Mouse (Mus musculus) testis, adult 2 months (tissue): ENCODE measurements around the gene Zfp74. TPM values are rescaled to one million over a fixed set of nuclear protein-coding genes. Genes with fewer than 3 reads are reported as not detected.

Experiments
- H3K27ac ChIP-seq: fragments of 200-500 bp; 2 replicates; pipeline ENCODE4 v1.5.1; 2012; ENCODE audit warnings: low read depth, low read length; ENCODE audit not compliant: control insufficient read depth, insufficient read depth
- H3K27me3 ChIP-seq: fragments of 200-500 bp; 2 replicates; pipeline ENCODE4 v1.6.1; 2012; ENCODE audit warnings: mild to moderate bottlenecking, low read length, moderate library complexity; ENCODE audit not compliant: control insufficient read depth, insufficient read depth
- H3K36me3 ChIP-seq: fragments of 200-500 bp; 2 replicates; pipeline ENCODE4 v1.6.1; 2012; ENCODE audit warnings: mild to moderate bottlenecking, low read length; ENCODE audit not compliant: control insufficient read depth, insufficient read depth
- H3K4me1 ChIP-seq: fragments of 200-500 bp; 2 replicates; pipeline ENCODE4 v1.6.1; 2012; ENCODE audit warnings: low read length; ENCODE audit not compliant: control insufficient read depth, insufficient read depth
- H3K4me3 ChIP-seq: fragments of 200-500 bp; 2 replicates; pipeline ENCODE4 v1.5.1; 2012; ENCODE audit warnings: low read depth, mild to moderate bottlenecking, low read length, moderate library complexity, mixed read lengths; ENCODE audit not compliant: control insufficient read depth
- CTCF ChIP-seq: fragments of 200-500 bp; IDR thresholded peaks from 2 replicates; pipeline ENCODE4 v1.5.1; 2012; ENCODE audit warnings: low read depth, mild to moderate bottlenecking, inconsistent platforms, low read length, moderate library complexity; ENCODE audit not compliant: control insufficient read depth, insufficient read depth, insufficient replicate concordance
- POLR2A ChIP-seq: fragments of 200-500 bp; IDR thresholded peaks from 2 replicates; pipeline ENCODE4 v1.6.1; 2012; ENCODE audit warnings: low read depth, mild to moderate bottlenecking, inconsistent platforms, low read length, moderate library complexity; ENCODE audit not compliant: control insufficient read depth
- polyA plus RNA-seq: library from polyadenylated mRNA; depleted of rRNA; stranded (reverse); fragments of >200 nt; gene quantifications from 2 replicates; pipeline ENCODE4 v1.2.3, GENCODE M21; 2012; rRNA removed

Zfp74 gene
- polyA plus RNA-seq, 1 experiment = 0.93 TPM

DNA sequence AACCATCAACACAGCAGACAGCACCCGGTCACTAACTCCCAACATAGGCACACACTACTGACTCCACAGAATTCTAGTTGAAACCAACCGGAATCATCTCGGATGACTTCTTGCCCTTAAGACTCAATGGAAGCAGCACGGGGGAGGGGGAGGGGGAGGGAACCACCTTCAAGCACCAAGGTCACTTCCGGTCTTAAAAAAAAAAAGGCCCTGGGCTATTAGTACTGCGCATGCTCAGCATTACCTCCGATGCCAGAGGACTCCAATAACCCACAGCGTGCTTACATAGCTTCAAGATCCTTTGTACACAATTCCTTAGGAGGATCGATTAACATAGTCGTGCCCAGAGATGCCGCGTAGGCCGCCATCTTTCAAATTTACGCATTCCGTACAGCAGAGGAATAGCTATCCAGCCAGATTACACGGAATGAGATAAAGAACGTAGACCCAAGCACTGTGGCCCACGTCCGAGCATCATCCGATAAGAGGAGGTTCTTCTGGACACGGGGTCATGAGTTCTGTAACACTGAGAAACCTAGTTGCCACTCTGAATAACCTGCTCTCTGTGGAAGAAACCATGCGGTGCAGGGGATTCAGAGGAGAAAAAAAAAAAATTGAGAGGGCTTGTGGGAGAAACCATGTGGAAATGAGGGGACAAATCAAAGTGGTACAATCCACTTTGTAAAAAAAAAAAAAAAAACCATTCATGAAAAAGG is 47.8 kb downstream of the Zfp74 start, which contains the start of gene Zfp27:
Gene Zfp27, minus strand, starts transcription at position 607 of the 716 bp plus-strand sequence.
- no peaks in the 10 kb centered on the region for H3K36me3 ChIP-seq
- peak within 1 kb of the TSS; percentile 95 for H3K4me3 ChIP-seq
- no peak for TF ChIP-seq POLR2A
- no peaks in the 10 kb centered on the region for H3K27me3 ChIP-seq
- H3K4me1 ChIP-seq = peaks cover 9% of the 10 kb centered on the region
- H3K27ac ChIP-seq = peak within 1 kb of the TSS; percentile 94

DNA sequence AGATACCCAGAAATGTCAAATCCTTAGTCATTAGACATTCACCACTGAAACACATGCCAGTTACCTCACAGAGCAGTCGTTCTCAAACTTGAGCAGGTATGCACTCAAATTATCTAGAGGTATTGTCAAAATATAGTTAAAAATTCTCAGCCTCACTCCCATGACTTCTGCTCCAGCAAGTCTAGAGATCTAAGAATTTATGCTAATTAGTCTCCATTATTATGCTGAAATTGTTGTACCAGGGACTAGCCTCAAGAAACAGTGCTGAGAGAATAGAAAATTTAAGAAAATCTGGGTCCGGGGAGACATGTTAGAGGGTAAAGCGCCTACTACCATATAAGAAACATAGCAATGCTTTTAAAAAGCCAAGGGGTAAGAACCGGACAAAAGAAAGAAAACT is 49.8 kb downstream of the Zfp74 start:
- no peak for TF ChIP-seq CTCF
- H3K36me3 ChIP-seq = no peaks in the 10 kb centered on the region
- peaks cover 9% of the 10 kb centered on the region for H3K4me1 ChIP-seq
- H3K27me3 ChIP-seq = no peaks in the 10 kb centered on the region
- no peak overlapping the region for H3K4me3 ChIP-seq
- no peak overlapping the region for H3K27ac ChIP-seq

DNA sequence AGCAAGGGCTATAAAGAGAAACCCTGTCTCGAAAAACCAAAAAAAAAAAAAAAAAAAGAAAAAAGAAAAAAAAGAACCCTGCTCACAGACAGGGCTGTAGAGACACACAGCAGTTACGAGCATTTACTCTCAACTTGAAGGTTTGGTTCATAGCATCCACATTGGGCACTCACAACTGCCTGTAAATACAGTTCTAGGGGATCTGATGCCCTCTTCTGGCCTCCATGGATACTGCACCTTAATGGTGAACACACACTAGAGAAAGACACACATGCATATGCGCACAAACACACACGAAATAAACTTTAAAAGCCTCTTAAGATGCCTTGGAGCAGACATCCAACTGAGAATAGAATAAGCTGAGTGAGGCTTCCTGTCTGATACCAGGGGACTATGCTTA is 55.5 kb downstream of the Zfp74 start:
- Histone ChIP-seq H3K4me1 (no peaks in the 10 kb centered on the region; the same call in 1 of the 2 replicates), H3K4me3 (no peak overlapping the region), H3K27ac (no peak overlapping the region), H3K36me3 (peaks cover 1% of the 10 kb centered on the region), H3K27me3 (no peaks in the 10 kb centered on the region)
- TF ChIP-seq POLR2A = no peak

DNA sequence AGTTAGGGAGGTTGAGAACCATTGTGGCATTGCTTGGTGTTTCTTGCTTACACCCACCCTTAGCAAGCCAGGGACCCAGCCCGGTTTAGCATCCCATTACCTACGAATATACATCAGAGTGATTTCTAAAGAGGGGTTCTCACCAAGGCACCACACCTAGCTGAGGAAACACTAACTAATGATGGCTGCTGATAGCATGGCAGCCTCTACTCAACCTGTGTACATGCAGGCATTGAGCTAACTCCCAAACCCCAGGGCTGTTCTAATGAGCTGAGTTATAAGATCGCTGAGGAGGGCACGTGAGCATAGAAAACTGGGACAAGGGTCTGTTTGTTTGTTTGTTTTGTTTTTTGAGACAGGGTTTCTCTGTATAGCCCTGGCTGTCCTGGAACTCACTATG is 61.1 kb downstream of the Zfp74 start:
- H3K27me3 ChIP-seq = no peaks in the 10 kb centered on the region

DNA sequence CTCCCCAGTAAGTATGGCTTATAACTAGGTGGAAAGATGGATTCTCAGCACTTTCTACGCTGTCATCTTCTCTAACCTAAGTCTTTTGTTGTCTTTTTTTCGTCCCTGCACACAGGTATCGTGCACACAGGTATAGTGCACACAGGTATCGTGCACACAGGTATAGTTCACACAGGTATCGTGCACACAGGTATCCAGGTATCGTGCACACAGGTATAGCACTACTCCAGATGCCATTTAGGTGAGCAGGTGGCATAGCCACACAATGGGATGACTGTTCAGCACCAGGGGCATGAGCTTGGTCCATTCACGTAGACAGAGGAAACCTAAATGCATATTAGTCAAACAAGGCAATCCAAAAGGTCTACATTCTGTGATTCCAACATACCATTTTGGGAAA is 63.4 kb downstream of the Zfp74 start:
- H3K27me3 ChIP-seq = no peaks in the 10 kb centered on the region
- H3K4me3 ChIP-seq = no peak overlapping the region
- peaks cover 3% of the 10 kb centered on the region; the same call in 1 of the 2 replicates for H3K4me1 ChIP-seq
- H3K36me3 ChIP-seq = no peaks in the 10 kb centered on the region
- H3K27ac ChIP-seq = no peak overlapping the region
- TF ChIP-seq CTCF (no peak), POLR2A (no peak)

More for the DNA sequence above, 61.1 kb downstream of the Zfp74 start:
- Histone ChIP-seq H3K27ac (no peak overlapping the region), H3K4me1 (peaks cover 3% of the 10 kb centered on the region; the same call in 1 of the 2 replicates), H3K4me3 (no peak overlapping the region), H3K36me3 (peaks cover 1% of the 10 kb centered on the region)
- no peak for TF ChIP-seq POLR2A
- no peak for TF ChIP-seq CTCF

DNA sequence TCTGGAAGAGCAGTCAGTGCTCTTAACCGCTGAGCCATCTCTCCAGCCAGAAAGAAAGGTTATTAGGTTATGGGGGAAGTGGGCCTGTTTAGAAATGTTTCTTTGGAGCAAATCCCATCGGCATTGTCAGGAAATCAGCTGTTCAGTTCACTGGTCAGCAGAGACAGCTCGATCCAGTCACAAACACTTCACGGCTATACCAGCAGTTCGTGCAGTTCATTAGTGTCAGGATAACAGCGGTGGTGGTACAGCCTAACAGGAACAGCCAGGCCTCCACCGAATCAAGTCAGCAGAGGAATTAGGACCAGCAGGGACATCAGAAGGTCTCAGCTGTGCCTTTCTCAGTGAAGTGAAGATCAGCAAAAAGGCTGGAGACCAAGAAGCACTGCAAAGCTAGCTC is 73.0 kb downstream of the Zfp74 start:
- no peaks in the 10 kb centered on the region for H3K36me3 ChIP-seq
- H3K4me3 ChIP-seq = no peak overlapping the region
- H3K27ac ChIP-seq = no peak overlapping the region
- H3K4me1 ChIP-seq = 0 out of 2 replicates have a peak, but pooled peaks cover 2% of the 10 kb centered on the region
- TF ChIP-seq POLR2A (no peak), CTCF (no peak)
- no peaks in the 10 kb centered on the region for H3K27me3 ChIP-seq

Other genes with a start within 250 kb of the Zfp74 start
- 110 and 173 TPM in 2 replicates for gene Catsperg2, start 227.1 kb downstream of the Zfp74 start, polyA plus RNA-seq
- gene Zfp84, start 185.5 kb downstream of the Zfp74 start, polyA plus RNA-seq = 1.1 TPM in 2 replicates
- 0.20 and 0.28 TPM in 2 replicates for gene Zfp30, start 170.1 kb downstream of the Zfp74 start, polyA plus RNA-seq
- gene Zfp790, start 138.0 kb downstream of the Zfp74 start, polyA plus RNA-seq = 0.68 and 0.81 TPM in 2 replicates
- gene Zfp940, start 100.4 kb downstream of the Zfp74 start, polyA plus RNA-seq = 0.55 and 1.2 TPM in 2 replicates
- 1.0 and 1.1 TPM in 2 replicates for gene Zfp420, start 94.1 kb downstream of the Zfp74 start, polyA plus RNA-seq
- 0.95 and 1.6 TPM in 2 replicates for gene Zfp27, start 47.5 kb downstream of the Zfp74 start, polyA plus RNA-seq
- 0.82 and 1.0 TPM in 2 replicates for gene Zfp383, start 45.9 kb downstream of the Zfp74 start, polyA plus RNA-seq
- 2.5 and 2.7 TPM in 2 replicates for gene Zfp568, start 29.9 kb upstream of the Zfp74 start, polyA plus RNA-seq
- gene Zfp14, start 97.3 kb upstream of the Zfp74 start, polyA plus RNA-seq = 1.1 and 1.4 TPM in 2 replicates
- gene Zfp82, start 118.8 kb upstream of the Zfp74 start, polyA plus RNA-seq = 0.65 and 0.67 TPM in 2 replicates
- not detected in 2 replicates for gene Gm26920, start 136.3 kb upstream of the Zfp74 start, polyA plus RNA-seq
- gene Zfp566, start 136.4 kb upstream of the Zfp74 start, polyA plus RNA-seq = 0.43 and 0.76 TPM in 2 replicates
- gene Zfp260, start 140.7 kb upstream of the Zfp74 start, polyA plus RNA-seq = 5.7 and 8.9 TPM in 2 replicates
- 3.7 and 4.9 TPM in 2 replicates for gene Zfp382, start 167.9 kb upstream of the Zfp74 start, polyA plus RNA-seq
- 5.8 and 6.4 TPM in 2 replicates for gene Zfp146, start 215.7 kb upstream of the Zfp74 start, polyA plus RNA-seq
- 4.0 and 5.2 TPM in 2 replicates for gene Cox7a1, start 230.1 kb upstream of the Zfp74 start, polyA plus RNA-seq
- gene Capns1, start 244.7 kb upstream of the Zfp74 start, polyA plus RNA-seq = 562 and 592 TPM in 2 replicates